Mouse (Mus musculus): Measurements from ENCODE around the gene BC030870. TPM values are rescaled to one million over a fixed set of nuclear protein-coding genes. Genes with fewer than 3 reads are reported as not detected.

BC030870 gene
- polyA plus RNA-seq, 1 experiment from 2014 or later = not detected

GRCm38 (mm10) chr8:65089781-65090180 lies 39.6 kb downstream of the BC030870 start:
- DNase-seq (ENCODE audit: low spot score) (no peak), ATAC-seq (ENCODE audit: low FRiP score) (no peak)
- Histone ChIP-seq H3K4me1 (replicated peaks; ENCODE audit: control insufficient read depth, insufficient read depth, low read length) (no peaks in the 10 kb centered on the region), H3K27me3 (ENCODE audit: control insufficient read depth, insufficient read depth, low read length) (no peaks in the 10 kb centered on the region), H3K4me3 (ENCODE audit: low read depth, low read length) (no peak overlapping the region), H3K27ac (ENCODE audit: low read depth, low read length) (no peak overlapping the region), H3K9ac (ENCODE audit: low read depth, low read length) (no peak overlapping the region), H3K9me3 (ENCODE audit: control insufficient read depth, low read length) (no peaks in the 10 kb centered on the region), H3K36me3 (ENCODE audit: control insufficient read depth, insufficient read depth, low read length) (no peaks in the 10 kb centered on the region), H3K4me2 (replicated peaks; ENCODE audit: low read depth, low read length) (no peak overlapping the region)
- WGBS = 67% methylated on average over 7 of the region's 7 CpGs

GRCm38 (mm10) chr8:65088120-65088519 lies 41.2 kb downstream of the BC030870 start:
- ATAC-seq (ENCODE audit: low FRiP score) = no peak
- H3K4me3 ChIP-seq (ENCODE audit: low read depth, low read length) = no peak overlapping the region
- H3K9me3 ChIP-seq (ENCODE audit: control insufficient read depth, low read length) = no peaks in the 10 kb centered on the region
- no peaks in the 10 kb centered on the region for H3K4me1 ChIP-seq (replicated peaks; ENCODE audit: control insufficient read depth, insufficient read depth, low read length)
- WGBS = 89% methylated on average over 12 of the region's 12 CpGs
- no peak overlapping the region for H3K27ac ChIP-seq (ENCODE audit: low read depth, low read length)
- no peak overlapping the region for H3K4me2 ChIP-seq (replicated peaks; ENCODE audit: low read depth, low read length)
- H3K27me3 ChIP-seq (ENCODE audit: control insufficient read depth, insufficient read depth, low read length) = no peaks in the 10 kb centered on the region
- no peaks in the 10 kb centered on the region for H3K36me3 ChIP-seq (ENCODE audit: control insufficient read depth, insufficient read depth, low read length)
- no peak overlapping the region for H3K9ac ChIP-seq (ENCODE audit: low read depth, low read length)
- no peak for DNase-seq (ENCODE audit: low spot score)

GRCm38 (mm10) chr8:65087711-65088110 lies 41.7 kb downstream of the BC030870 start:
- no peaks in the 10 kb centered on the region for H3K36me3 ChIP-seq (ENCODE audit: control insufficient read depth, insufficient read depth, low read length)
- no peak overlapping the region for H3K4me3 ChIP-seq (ENCODE audit: low read depth, low read length)
- H3K9ac ChIP-seq (ENCODE audit: low read depth, low read length) = no peak overlapping the region
- no peaks in the 10 kb centered on the region for H3K27me3 ChIP-seq (ENCODE audit: control insufficient read depth, insufficient read depth, low read length)
- no peak overlapping the region for H3K27ac ChIP-seq (ENCODE audit: low read depth, low read length)
- no peaks in the 10 kb centered on the region for H3K4me1 ChIP-seq (replicated peaks; ENCODE audit: control insufficient read depth, insufficient read depth, low read length)
- ATAC-seq (ENCODE audit: low FRiP score) (no peak), DNase-seq (ENCODE audit: low spot score) (no peak)
- H3K4me2 ChIP-seq (replicated peaks; ENCODE audit: low read depth, low read length) = no peak overlapping the region
- H3K9me3 ChIP-seq (ENCODE audit: control insufficient read depth, low read length) = no peaks in the 10 kb centered on the region
- 82% methylated on average over 8 of the region's 8 CpGs for WGBS

GRCm38 (mm10) chr8:65085680-65086079 lies 43.7 kb downstream of the BC030870 start:
- WGBS = 81% methylated on average over 2 of the region's 2 CpGs
- H3K9ac ChIP-seq (ENCODE audit: low read depth, low read length) = no peak overlapping the region
- no peak for DNase-seq (ENCODE audit: low spot score)

GRCm38 (mm10) chr8:65080731-65081130 lies 48.6 kb downstream of the BC030870 start:
- WGBS = 83% methylated on average over 9 of the region's 9 CpGs
- no peak overlapping the region for H3K4me2 ChIP-seq (replicated peaks; ENCODE audit: low read depth, low read length)

More at GRCm38 (mm10) chr8:65085680-65086079, 43.7 kb downstream of the BC030870 start:
- Histone ChIP-seq H3K4me3 (ENCODE audit: low read depth, low read length) (no peak overlapping the region), H3K4me2 (replicated peaks; ENCODE audit: low read depth, low read length) (no peak overlapping the region), H3K9me3 (ENCODE audit: control insufficient read depth, low read length) (no peaks in the 10 kb centered on the region), H3K36me3 (ENCODE audit: control insufficient read depth, insufficient read depth, low read length) (no peaks in the 10 kb centered on the region), H3K27me3 (ENCODE audit: control insufficient read depth, insufficient read depth, low read length) (no peaks in the 10 kb centered on the region), H3K4me1 (replicated peaks; ENCODE audit: control insufficient read depth, insufficient read depth, low read length) (no peaks in the 10 kb centered on the region), H3K27ac (ENCODE audit: low read depth, low read length) (no peak overlapping the region)
- ATAC-seq (ENCODE audit: low FRiP score) = no peak

GRCm38 (mm10) chr8:65074733-65075132 lies 54.6 kb downstream of the BC030870 start, which contains the start of gene Gm10663:
Gene Gm10663, plus strand, starts transcription at chr8:65075033.
- WGBS = 94% methylated on average over 2 of the region's 2 CpGs
- DNase-seq (ENCODE audit: low spot score) (no peak), ATAC-seq (ENCODE audit: low FRiP score) (no peak)
- Histone ChIP-seq H3K27me3 (ENCODE audit: control insufficient read depth, insufficient read depth, low read length) (no peaks in the 10 kb centered on the region), H3K4me2 (replicated peaks; ENCODE audit: low read depth, low read length) (no peak within 1 kb of the TSS), H3K4me1 (replicated peaks; ENCODE audit: control insufficient read depth, insufficient read depth, low read length) (no peaks in the 10 kb centered on the region), H3K36me3 (ENCODE audit: control insufficient read depth, insufficient read depth, low read length) (no peaks in the 10 kb centered on the region), H3K9me3 (ENCODE audit: control insufficient read depth, low read length) (no peaks in the 10 kb centered on the region), H3K4me3 (ENCODE audit: low read depth, low read length) (no peak within 1 kb of the TSS), H3K27ac (ENCODE audit: low read depth, low read length) (no peak within 1 kb of the TSS), H3K9ac (ENCODE audit: low read depth, low read length) (no peak within 1 kb of the TSS)

More at GRCm38 (mm10) chr8:65080731-65081130, 48.6 kb downstream of the BC030870 start:
- Histone ChIP-seq H3K27ac (ENCODE audit: low read depth, low read length) (no peak overlapping the region), H3K4me1 (replicated peaks; ENCODE audit: control insufficient read depth, insufficient read depth, low read length) (no peaks in the 10 kb centered on the region), H3K9ac (ENCODE audit: low read depth, low read length) (no peak overlapping the region), H3K4me3 (ENCODE audit: low read depth, low read length) (no peak overlapping the region), H3K27me3 (ENCODE audit: control insufficient read depth, insufficient read depth, low read length) (no peaks in the 10 kb centered on the region), H3K9me3 (ENCODE audit: control insufficient read depth, low read length) (no peaks in the 10 kb centered on the region), H3K36me3 (ENCODE audit: control insufficient read depth, insufficient read depth, low read length) (no peaks in the 10 kb centered on the region)
- DNase-seq (ENCODE audit: low spot score) = no peak
- ATAC-seq (ENCODE audit: low FRiP score) = no peak

GRCm38 (mm10) chr8:65070996-65071395 lies 58.4 kb downstream of the BC030870 start:
- Histone ChIP-seq H3K4me3 (ENCODE audit: low read depth, low read length) (no peak overlapping the region), H3K4me2 (replicated peaks; ENCODE audit: low read depth, low read length) (no peak overlapping the region), H3K27ac (ENCODE audit: low read depth, low read length) (no peak overlapping the region), H3K27me3 (ENCODE audit: control insufficient read depth, insufficient read depth, low read length) (no peaks in the 10 kb centered on the region), H3K9me3 (ENCODE audit: control insufficient read depth, low read length) (no peaks in the 10 kb centered on the region), H3K9ac (ENCODE audit: low read depth, low read length) (no peak overlapping the region), H3K36me3 (ENCODE audit: control insufficient read depth, insufficient read depth, low read length) (no peaks in the 10 kb centered on the region), H3K4me1 (replicated peaks; ENCODE audit: control insufficient read depth, insufficient read depth, low read length) (no peaks in the 10 kb centered on the region)
- DNase-seq (ENCODE audit: low spot score) = no peak
- 81% methylated on average over 4 of the region's 4 CpGs for WGBS
- ATAC-seq (ENCODE audit: low FRiP score) = no peak

- H3K27ac ChIP-seq (ENCODE audit: low read depth, low read length) = no peak overlapping the region
- H3K4me1 ChIP-seq (replicated peaks; ENCODE audit: control insufficient read depth, insufficient read depth, low read length) = no peaks in the 10 kb centered on the region
- H3K4me2 ChIP-seq (replicated peaks; ENCODE audit: low read depth, low read length) = no peak overlapping the region
- peak; percentile 54; the same call in 1 of the 2 replicates for ATAC-seq (ENCODE audit: low FRiP score)
- H3K4me3 ChIP-seq (ENCODE audit: low read depth, low read length) = no peak overlapping the region
- no peaks in the 10 kb centered on the region for H3K9me3 ChIP-seq (ENCODE audit: control insufficient read depth, low read length)
- DNase-seq (ENCODE audit: low spot score) = no peak
- H3K9ac ChIP-seq (ENCODE audit: low read depth, low read length) = no peak overlapping the region
- no peaks in the 10 kb centered on the region for H3K27me3 ChIP-seq (ENCODE audit: control insufficient read depth, insufficient read depth, low read length)
- no peaks in the 10 kb centered on the region for H3K36me3 ChIP-seq (ENCODE audit: control insufficient read depth, insufficient read depth, low read length)
- WGBS = 76% methylated on average over 4 of the region's 4 CpGs
Measured at GRCm38 (mm10) chr8:65068473-65068819, 60.9 kb downstream of the BC030870 start.

GRCm38 (mm10) chr8:65067694-65068472 lies 61.5 kb downstream of the BC030870 start:
- H3K4me3 ChIP-seq (ENCODE audit: low read depth, low read length) = no peak overlapping the region
- H3K9me3 ChIP-seq (ENCODE audit: control insufficient read depth, low read length) = no peaks in the 10 kb centered on the region
- 46% methylated on average over 10 of the region's 10 CpGs for WGBS
- ATAC-seq (ENCODE audit: low FRiP score) (peak; percentile 58; the same call in 1 of the 2 replicates), DNase-seq (ENCODE audit: low spot score) (no peak)
- no peaks in the 10 kb centered on the region for H3K36me3 ChIP-seq (ENCODE audit: control insufficient read depth, insufficient read depth, low read length)
- H3K27me3 ChIP-seq (ENCODE audit: control insufficient read depth, insufficient read depth, low read length) = no peaks in the 10 kb centered on the region
- no peak overlapping the region for H3K9ac ChIP-seq (ENCODE audit: low read depth, low read length)
- H3K27ac ChIP-seq (ENCODE audit: low read depth, low read length) = no peak overlapping the region
- no peaks in the 10 kb centered on the region for H3K4me1 ChIP-seq (replicated peaks; ENCODE audit: control insufficient read depth, insufficient read depth, low read length)
- no peak overlapping the region for H3K4me2 ChIP-seq (replicated peaks; ENCODE audit: low read depth, low read length)

Data from hindbrain, embryonic 11.5 days (tissue).